Mouse (Mus musculus) layer of hippocampus, postnatal 25 days (tissue): ENCODE measurements at regions not wholly inside any gene's neighbourhood (a gene's known extent, or its start where the extent isn't known, plus 50 kb on each side); places are given as distances from the start of the nearest gene placed in this dataset.

Experiments used
- DNase-seq, 2 experiments: peaks; one replicate each; pipeline ENCODE4 v3.0.0; 2022; ENCODE audit warnings: mixed read lengths in 2 of 2, low spot score in 1 of 2; ENCODE audit errors: extremely low spot score in 1 of 2

DNA sequence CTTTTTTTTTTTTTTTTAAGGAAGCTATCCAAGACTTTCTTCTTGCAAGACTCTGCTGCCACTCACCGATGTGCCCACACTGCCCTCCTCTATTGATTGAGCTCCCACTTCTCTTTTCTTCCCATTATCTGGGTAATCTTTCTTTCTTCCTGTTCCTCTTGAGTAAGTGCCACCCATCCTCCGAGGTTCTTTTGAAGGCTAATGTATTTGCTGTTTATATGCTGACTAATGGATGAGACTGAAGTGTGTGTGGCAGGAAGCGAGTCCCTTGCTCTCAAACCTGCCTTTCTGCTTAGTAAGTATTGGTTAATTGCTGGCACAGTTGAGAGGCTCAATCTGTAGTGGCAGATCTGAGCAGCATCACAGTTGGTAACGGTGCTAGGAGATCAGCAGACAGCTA lies 142.1 kb upstream of the Plxnc1 start:
- DNase-seq = no peak

DNA sequence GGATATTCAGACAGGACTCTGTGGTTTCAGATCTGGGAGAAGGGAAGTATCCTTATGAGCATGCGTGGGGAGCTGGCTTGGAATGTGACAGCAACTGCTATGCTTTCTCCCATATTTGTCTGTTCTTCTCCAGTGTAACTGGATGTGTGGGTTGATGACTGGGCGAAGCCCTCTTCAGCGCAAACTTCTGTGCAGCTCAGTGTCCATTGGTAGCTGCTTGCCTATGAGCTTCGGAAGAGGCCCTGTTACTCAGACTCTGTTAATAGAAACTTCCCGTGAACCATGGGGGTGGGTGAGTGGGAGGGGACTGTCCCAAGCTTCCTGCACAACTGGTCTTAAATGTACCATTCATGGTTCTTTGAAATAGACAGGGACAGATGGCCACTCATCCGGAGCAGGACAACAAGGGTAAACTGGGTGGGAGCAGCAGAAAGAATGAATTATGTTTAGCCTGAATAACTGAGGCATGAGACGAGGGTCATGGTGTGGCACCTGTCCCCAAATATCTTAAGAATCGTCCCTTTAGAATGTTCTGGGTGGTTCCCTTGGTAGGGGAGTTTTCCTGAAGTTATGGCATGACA lies 141.1 kb upstream of the Plxnc1 start:
- no peak for DNase-seq

DNA sequence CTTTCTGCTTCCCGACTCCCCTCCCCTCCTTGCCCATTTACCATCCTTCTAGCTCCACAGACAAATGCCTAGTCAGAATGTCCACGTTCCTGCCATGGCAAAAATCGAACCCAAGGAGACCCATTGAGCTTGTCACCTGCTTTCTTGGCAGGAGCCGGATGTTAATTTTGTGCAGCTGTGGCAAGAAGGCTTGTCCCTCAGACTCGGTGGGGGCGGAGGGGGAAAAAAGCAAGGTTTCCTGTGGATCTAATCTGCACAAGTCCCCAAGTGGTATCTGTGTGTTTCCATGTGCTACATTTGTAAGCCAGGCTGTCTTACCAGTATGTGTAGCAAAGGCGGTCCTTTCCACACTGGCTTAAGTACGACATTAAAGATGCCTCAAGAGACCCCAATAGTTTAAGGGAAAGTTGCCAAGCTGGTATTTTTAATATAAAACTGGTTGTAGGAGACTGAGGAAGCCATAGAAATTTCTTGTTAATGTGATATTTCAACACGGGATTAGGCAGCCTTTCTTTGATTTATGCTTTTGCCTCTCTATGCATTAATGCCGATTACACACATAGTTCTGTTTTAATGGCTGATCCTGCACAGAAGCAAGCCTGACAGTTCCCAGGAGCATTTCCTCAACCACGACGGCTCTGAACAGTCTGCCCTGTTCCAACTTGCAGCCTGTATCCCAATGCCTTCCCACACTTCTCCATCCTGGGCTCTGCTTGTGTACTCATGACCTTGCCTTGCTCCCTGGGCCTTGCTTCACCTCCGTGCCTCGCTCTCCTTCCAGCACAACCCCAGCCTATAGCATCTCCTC lies 138.9 kb upstream of the Plxnc1 start:
- peak in 1 of 2 experiments; percentile 21 for DNase-seq

DNA sequence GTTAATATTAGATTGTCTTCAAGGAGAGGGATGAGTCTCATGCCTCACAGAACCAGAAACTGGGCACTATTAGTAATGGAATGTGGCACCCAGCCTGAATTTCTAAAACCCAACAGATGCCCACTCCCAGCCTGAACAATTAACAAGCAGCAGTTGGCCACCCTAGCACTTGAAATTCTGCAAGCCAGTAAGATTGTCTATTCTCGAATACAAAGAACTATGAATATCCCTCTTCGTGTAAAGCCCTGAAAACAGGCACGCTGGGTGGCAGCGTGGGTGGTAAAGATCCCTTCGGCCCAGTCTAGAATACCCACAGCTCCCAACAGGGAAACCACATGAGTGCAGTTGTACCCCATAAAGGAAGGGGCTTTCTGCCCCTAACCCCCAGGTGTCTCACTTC lies 138.0 kb upstream of the Plxnc1 start:
- no peak for DNase-seq

DNA sequence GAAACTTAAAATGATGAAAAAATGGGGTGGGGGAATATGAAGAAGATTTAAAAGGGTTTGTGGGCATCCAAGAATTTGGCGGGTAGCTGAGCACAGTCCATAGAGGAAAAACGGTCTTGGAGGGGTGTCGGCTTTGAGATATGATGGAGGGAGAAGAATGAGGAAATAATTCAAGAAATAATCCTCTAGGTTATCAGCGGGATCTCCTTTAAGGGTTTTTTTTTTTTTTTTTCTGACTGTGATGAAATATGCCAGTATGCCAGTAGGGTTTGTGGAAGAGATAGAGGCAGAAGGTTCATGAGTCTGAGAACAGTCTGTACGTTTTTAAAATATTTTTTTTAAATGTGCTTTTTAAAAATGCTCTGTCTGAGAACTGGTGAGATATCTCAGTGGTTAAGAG lies 135.3 kb upstream of the Plxnc1 start:
- no peak for DNase-seq

DNA sequence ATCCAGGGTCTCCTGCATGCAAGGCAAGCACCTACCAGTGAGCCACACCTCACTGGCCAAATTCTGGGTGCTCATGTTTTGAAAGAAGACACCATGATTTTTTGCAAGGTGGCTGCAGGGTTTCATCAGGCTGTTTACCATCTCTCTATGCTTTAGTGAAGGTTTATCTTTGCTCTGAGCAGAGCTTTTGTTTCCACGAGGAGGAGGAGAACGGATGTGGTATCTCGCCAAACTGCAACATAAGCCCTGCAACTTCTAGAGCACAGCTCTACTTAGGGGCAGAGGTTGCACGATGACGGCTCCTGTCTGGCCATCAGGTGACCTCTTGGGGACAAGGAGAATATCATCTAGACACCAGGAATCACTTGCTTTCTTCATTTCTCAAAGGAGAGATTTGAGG lies 131.8 kb upstream of the Plxnc1 start:
- DNase-seq = no peak

DNA sequence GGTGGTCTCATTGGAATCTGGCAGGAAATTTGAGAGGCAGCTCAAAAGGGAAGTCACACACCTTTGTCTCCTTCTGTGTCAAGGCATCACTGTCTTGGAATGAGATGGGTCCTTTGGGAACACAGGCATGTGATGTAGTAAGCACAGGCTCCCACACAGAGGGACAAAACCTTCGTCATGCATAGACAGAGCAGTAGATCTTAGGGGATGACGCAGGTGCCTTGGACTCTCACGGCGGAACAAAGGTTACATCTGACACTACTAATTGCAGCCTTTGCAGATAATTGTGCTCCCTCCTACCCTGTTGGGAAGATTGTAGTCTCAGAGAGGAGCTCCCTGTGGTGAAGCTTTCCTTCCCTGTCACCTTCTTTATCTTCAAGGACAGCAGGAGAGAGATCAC lies 131.3 kb upstream of the Plxnc1 start:
- DNase-seq = no peak

DNA sequence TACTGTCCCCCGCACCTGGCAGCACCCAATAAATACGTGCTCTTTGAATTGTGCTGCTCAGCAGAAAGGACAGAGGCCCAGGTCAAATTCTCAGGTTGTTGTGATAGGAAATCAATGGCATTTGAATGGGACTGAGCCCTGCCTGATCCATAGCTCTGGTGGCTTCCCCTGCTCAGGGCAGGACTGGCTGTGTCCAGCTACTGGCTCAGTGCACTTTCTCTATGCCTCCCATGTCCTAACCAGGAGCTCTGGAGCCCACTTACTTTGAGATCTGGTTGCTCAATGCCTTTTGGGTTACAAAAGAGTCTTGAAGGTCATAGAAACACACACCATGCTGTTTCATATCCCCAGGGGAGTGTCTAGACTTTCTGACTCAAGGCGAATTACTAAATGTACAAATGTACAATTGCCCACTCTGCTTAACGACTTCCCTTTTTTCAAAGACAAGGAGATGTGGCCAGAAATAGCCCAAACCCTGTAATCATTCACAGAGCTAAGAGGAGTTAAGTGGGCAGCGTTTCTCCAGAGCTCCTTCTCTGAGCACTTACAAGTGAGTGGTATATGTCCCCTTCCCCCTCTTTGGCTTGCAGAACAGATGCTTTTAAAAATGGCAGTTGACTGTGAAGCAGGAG lies 130.4 kb upstream of the Plxnc1 start:
- no peak for DNase-seq

DNA sequence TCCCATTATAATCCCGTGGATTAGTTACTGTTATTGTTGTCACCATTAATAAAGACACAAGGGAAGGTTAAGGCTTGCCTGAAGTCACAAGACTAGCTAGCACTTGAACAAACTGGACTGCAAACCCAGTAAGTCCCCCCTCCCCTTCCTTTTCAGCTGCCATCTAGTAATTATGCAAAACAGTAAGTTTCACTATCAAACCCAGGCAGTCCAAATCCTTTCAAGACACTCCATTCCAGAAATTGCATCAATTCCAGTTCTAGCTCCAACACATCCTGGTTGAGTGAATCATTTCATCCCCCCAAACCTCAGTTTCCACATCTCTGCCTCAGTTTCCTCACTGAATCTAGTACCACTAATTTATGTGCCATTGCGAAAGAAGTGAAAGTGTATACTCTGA lies 129.7 kb upstream of the Plxnc1 start:
- no peak for DNase-seq

DNA sequence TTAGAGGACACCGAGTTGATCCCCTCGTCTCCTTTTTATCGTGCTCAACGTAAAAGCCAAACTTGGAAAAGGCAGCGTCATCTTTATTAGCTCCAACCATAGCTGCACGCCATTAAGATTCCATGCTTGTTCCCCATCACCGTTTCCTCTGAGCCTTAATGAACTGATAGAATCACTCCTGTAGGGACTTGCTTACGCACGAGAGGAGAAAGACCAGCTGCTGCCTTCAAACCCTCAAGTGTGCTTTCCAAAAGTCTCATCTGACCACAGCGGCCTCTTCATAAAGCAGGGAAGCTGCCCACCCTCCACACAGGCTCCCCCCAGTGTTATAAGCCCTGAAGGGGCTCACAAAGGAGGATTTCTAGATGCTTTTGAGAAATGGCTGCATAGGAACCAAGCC lies 123.3 kb upstream of the Plxnc1 start:
- DNase-seq = no peak

DNA sequence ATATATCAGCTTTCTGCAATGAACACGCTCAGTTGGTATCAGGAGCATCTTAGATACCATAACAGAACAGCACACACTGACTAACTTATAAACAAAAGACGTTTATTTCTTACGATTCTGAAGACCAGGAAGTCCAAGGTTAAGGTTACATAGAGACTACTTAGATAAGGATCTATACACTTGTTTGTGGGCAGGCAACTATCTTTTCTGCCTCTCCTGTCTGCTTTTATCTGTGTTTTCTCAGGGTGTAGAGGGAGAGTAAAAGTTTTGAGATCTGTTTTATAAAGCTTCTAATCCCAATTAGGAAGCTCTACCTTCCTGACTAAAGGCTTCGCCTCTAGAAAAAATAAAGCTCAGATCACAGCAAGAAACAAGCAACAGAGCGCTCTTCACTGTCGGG lies 122.1 kb upstream of the Plxnc1 start:
- DNase-seq = no peak

DNA sequence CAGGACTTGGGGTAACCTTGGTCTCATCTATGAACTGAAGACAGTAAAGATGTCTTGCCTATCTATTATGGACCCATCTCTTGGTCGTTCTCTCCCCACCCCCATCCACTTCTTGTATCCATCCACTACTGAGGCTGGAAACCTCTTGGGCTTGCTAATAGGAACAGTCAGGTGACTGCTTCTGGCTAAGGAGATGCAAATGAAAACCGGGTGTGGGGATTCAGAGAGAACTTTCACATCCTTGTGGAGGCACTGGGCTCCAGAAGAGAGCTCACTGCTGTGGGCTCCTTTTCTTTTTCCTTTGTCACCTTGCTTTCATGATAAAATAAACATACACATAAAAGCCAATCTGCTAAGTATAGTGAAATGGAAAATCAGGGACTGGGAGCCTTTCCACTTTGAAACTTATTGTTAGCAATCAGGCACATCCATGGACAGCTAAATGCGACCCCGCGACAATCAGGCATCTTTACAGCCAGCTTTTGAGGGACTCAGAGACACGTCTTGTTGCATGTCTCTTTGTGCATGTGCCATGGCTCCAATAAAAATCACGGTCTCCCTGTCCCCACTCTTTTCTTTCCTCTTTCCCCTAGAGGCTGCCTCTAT lies 115.0 kb upstream of the Plxnc1 start:
- DNase-seq = no peak

DNA sequence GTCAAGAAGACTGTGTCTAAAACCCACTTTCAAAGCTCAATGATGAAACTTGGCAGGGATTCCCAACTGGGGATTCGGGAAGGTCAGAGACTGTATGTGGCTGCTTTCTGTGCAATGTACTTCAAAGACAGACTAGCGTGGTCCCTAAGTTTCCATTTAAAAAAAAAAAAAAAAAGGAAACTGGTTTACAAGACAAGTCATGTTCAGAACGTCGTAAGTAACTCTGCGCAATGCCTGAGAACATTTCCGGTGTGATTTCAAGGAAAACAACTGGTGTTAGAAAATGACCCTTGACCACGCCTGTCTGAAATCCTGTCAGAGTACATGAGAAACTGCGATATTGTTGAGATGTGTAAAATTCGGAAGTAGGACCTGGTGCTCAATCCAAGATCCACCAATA lies 114.4 kb upstream of the Plxnc1 start:
- no peak for DNase-seq

DNA sequence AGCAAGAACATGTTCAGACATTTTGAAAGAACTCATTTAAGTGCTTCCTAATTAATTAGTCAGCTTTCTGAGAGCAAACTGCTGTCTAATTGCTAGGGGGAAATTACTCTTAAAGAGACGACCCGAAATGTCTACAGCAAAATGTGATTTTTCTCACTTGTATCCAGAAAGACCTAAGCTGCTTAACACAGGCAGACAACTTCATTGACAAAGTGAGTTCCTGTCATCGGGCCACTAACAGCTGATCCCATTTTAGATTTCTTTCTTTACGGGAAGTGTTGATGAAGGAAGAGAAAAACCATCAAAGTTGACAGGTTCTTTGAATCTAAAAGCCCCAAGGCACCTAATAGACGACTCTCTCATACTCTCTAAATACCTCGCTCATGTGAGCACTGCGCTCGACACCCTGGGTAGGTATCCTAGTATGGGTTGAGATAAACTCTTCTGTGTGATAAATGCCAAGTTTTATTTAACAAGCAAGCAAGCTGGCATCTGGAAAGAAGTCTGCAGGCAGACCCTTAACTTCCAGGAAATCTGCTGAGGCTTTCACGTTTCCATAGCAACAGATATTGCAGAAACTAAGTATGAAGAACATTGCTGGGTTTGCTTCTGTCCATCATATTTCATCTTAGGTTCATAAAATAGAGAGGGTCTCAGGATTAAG lies 112.5 kb upstream of the Plxnc1 start:
- DNase-seq = no peak

DNA sequence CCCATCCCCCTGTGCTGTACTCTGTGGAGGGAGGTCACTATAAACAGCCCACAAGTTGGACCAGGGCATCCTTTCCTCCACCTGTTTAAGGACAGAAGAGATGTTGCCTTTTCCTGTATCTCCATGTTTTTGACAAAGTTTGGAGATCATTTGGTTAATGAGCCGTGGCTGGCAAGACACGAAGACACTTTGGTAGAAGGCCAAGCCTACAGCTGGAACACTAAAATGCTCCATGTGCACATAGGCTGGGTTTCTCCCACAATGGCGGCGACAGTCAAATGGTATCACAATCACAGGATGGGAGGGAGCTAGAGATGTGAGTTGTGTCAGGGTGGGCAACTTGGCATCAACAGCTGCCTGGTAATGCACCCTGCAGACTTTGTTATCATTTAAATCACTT lies 111.9 kb upstream of the Plxnc1 start:
- DNase-seq = no peak

DNA sequence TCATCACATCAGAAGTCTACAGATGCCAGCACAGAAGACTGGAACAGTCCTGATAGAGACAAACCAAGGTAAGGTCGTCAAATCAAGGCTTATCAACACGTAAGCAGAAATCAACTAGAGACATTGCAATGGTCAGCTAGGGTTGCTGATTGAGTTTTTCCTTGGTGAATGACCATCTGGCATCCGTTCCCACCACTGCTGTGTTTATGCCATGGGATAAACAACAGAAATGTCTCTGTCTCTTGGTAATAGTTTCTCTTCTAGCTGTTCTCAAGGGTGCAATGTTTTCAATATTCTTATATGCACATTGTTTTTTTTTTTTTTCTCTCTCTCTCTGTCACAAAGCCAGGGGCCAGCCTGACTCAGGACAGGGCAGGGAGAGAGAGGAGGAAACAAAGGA lies 110.2 kb upstream of the Plxnc1 start:
- DNase-seq = no peak

DNA sequence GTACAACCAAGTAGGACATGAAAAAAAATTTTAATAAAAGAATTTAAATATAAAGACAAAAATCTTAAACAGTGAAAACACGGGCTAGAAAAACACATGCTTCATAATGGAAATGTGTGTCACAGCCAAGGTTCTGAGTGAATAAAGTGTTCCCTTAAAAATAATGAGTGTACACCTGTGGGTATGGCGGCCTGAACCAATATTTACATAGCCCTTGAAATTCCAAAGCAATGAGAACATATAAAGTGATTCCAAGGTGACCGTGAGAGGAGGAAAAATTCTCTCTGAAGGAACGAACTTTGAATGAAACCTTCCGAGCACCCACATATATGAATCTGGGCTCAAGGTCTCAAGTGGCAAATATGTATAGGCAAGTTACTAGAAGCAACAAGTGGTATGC lies 104.2 kb upstream of the Plxnc1 start:
- no peak for DNase-seq

DNA sequence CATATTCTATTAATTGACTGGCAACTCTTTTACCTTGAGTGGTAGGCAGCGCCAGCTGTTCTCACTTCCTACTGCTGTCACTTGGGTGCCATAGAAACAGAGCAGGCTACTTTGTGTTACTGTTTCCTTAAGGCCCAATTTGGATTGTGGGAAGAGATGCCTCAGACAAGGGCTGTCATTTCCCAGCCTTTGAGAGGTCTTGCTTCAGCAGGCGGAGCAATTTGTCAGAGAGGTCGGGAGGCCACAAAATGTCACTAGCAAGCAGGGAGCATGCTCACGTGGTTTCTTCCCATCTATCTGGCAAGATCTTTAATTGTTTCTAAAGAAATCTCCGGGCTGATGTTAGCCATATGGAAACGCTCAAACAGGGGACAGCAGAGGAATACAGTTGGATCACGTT lies 99.3 kb upstream of the Plxnc1 start:
- no peak for DNase-seq

DNA sequence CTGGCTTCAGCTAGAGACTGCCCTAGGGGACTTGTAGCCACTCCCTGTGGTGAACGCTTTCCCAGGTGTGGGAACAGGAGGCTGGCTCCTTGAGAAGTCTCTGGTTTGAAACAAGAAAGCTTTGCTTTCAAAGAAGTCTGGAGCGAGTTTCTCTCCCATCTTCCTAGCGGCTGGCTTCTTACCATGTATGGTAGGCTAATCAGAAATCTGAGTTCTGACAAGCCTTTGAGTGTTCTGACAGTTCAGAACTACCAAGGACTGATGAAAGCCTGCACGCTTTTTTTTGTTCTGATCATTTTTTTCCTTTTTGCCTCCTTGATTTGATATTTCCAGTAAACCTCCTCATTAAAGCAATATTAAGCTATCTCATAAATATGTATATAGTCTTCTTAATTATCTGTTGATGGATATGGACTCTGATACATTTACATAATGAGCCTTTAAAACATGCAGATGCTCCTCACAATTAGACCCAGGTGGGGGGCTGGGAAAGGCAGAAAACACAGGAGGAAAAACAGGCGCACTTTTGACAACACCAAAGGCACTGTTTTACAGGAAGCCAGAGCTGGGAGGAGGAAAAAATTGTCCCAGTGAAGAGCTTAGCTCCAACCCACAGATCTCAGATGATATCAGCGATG lies 95.7 kb upstream of the Plxnc1 start:
- no peak for DNase-seq

DNA sequence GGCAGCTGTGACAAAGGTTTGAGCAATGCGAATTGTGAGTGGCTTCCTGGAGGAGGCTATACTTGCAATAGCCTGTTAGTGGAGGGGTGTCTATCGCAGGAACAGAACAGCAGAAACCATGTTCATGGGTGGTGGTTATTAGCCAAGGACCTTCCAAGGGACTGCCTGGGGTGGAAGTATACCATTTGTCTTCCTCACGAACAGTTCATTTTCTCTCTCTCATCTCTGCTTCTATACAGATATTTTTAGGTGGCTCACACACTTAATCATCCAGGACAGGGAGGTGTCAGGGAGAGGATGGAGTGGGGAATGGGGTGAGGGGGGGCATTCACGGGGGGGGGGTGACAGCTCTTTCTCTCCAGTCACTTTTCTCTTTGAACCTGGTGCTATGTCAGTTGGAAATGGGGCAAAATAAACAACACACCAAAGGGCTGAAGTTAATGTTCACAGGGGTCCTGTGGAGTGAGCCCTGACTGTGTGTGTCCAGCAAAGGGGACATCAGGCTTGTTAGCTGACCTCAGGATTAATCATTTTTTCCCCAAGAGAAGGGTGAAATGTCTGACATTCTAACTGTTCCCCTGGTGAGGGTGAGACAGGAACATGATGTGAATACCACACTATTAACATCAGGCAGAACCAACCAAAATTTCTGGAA lies 91.5 kb upstream of the Plxnc1 start:
- no peak for DNase-seq
